Mouse (Mus musculus): ENCODE results near the gene BC051665.

BC051665 gene

DNA sequence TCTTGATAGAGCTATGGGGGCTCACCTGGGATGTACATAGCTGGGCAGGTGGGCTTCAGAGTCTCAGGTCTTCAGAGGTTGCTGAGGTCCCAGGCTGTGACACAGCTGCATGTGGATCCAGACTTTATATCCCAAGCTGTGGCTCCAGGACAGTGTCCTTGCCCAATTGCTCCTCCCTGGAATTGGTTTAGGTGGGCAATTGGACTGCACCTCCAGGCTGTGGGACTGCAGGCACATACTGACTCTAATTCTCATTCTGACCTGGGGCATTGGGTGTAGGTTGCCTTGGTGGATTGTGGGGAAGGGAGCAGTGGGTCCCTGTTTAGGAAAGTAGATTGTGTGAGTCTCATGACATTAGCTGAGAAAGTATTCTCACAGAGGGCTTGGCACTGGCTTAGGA lies at the start of gene BC051665:
BC051665 (minus strand) TSS at position 101 of the 400 bp plus-strand sequence.
- DNase-seq (ENCODE audit: low spot score), result no peak

DNA sequence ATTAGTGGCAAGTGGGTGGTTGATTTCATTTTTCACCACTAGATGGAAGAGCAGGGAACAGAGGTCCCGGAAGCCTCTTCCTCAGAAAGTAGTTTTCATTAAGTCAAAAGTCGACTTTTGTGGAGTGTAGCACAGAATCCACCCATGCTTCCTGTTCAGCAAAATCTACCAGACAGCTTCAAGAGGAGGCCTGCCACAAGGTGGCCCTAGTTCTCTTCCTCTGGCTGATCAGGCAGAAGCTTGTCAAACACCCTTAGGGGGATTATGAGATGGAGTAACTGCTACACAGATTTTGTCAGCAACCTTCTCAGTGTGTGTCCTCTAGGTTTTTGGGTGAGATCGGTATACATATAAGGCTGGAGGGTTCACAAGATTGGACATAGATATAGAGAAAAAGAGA lies 39.9 kb upstream of the BC051665 start:
- no peak for DNase-seq (ENCODE audit: low spot score)

- no peak for DNase-seq (ENCODE audit: low spot score)
These were observed 34.5 kb upstream of the BC051665 start for GRCm38 (mm10) chr13:60820486-60821175.

- peak; percentile 78 for DNase-seq (ENCODE audit: low spot score)
These were observed 33.3 kb upstream of the BC051665 start for GRCm38 (mm10) chr13:60819469-60819868.

- no peak for DNase-seq (ENCODE audit: low spot score)
These were observed 27.6 kb upstream of the BC051665 start for GRCm38 (mm10) chr13:60813722-60814121.

- DNase-seq (ENCODE audit: low spot score), result no peak
These were observed 26.6 kb upstream of the BC051665 start for GRCm38 (mm10) chr13:60812768-60813167.

- DNase-seq (ENCODE audit: low spot score), result no peak
These were observed 23.5 kb upstream of the BC051665 start for GRCm38 (mm10) chr13:60809690-60810089.

GRCm38 (mm10) chr13:60802749-60803148 lies 16.6 kb upstream of the BC051665 start, which contains the start of gene Ctsll3:
TSS of gene Ctsll3 (minus strand) at chr13:60802849.
- no peak for DNase-seq (ENCODE audit: low spot score)

- no peak for DNase-seq (ENCODE audit: low spot score)
These were observed 3.3 kb upstream of the BC051665 start for GRCm38 (mm10) chr13:60789466-60789865.

DNA sequence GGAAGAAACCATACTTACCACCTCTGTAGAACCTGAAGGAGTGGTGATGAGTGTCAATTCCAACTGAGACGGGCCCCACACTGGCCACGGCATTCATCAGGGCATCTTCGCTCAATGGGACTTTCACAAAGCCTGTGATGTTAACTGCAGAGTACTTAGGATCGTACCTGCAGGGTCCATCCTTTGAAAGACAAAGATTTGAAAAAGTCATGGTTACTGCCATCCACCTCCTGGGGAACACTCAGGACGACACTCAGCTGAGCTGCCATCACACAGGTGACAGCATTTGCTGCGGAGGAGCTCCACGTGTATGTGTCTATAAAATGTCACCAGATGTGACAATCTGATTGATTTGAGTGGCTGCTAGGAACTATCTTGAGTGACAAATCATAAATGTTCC lies 2.9 kb downstream of the BC051665 start:
- DNase-seq (ENCODE audit: low spot score), result no peak

DNA sequence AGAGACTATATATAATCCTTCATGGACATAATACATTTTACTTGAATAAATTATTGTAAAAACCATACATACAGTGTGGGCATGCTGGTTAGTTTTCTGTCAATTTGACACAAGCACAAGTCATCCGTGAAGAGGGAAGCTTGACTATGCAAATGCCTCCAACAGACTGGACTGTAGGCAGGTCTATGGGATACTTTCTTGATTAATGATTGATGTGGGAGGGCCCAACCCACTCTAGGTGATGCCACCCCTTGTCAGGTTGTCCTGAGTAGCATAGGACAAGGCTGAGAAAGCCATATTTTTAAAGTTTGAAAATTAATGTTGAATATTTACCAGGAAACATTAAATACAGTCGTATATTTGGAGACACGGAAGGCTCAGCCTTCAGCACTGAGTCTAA lies 5.6 kb downstream of the BC051665 start:
- no peak for DNase-seq (ENCODE audit: low spot score)

DNA sequence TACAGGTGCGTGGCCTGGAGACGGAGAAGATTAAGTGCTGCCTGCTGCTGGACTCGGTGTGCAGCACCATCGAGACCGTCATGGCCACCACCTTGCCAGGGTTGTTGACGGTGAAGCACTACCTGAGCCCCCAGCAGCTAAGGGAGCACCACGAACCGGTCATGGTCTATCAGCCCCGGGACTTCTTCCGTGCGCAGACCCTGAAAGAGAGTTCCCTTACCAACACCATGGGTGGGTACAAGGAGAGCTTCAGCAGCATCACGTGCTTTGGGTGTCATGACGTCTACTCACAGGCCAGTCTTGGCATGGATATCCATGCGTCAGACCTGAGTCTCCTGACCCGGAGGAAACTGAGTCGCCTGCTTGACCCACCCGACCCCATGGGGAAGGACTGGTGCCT lies 25.0 kb downstream of the BC051665 start:
- no peak for DNase-seq (ENCODE audit: low spot score)

GRCm38 (mm10) chr13:60760392-60760791 lies 25.8 kb downstream of the BC051665 start:
- DNase-seq (ENCODE audit: low spot score), result no peak

- peak; percentile 73 for DNase-seq (ENCODE audit: low spot score)
These were observed 27.0 kb downstream of the BC051665 start for GRCm38 (mm10) chr13:60759136-60759535.

DNA sequence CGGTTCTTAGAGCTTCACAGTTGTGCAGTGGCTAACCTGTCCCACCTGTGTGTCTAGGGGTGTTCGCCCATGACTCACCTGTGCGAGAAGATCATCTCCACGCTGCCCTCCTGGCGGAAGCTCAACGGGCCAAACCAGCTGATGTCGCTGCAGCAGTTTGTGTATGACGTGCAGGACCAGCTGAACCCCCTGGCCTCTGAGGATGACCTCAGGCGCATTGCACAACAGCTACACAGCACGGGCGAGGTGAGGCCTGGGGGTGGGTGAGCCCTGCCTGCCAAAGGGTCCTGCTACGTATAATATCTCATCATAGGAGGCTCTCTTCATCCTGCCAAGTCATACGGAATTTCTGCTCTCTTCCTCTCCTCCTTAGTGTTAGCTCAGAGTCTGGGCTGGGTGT lies 28.9 kb downstream of the BC051665 start:
- DNase-seq (ENCODE audit: low spot score), result no peak

DNA sequence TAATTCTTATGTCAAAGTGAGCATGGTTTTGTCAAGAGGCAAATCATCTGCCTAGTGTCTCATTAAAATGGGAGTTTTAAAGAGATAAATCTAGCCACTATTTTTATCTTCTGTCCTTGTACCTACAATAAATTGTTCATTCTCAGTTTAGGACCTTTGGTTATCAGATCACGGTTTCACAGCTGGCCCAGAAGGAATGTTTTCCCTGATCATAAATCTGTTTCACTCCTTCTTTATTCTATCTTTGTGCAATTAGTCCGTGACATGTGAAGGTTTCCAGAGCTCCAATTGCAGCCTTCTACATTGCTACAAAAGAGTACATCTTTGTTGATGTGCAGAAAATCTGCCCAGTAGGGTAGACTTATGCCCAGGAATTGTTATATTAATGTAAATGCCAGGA lies 30.9 kb downstream of the BC051665 start:
- no peak for DNase-seq (ENCODE audit: low spot score)

DNA sequence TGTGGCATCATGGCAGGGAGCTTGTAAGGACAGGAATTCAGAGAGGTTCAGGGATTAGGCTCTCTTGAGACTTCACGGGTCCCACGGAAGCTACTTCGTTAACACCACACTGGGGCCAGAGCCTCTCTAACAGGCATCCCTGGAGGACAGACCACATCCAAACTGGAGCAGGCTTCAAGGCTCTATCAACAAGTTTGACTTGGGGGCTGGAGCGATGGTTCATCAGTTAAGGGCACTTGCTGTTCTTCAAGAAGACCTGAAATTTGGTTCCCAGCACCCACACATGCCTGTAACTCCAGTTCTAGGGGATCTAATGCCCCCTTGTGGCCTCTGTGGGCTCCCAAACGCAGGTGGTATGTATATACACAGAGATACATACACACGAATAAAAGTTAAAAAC lies 32.9 kb downstream of the BC051665 start:
- no peak for DNase-seq (ENCODE audit: low spot score)

- DNase-seq (ENCODE audit: low spot score), result no peak
These were observed 35.2 kb downstream of the BC051665 start for GRCm38 (mm10) chr13:60750930-60751329.

DNA sequence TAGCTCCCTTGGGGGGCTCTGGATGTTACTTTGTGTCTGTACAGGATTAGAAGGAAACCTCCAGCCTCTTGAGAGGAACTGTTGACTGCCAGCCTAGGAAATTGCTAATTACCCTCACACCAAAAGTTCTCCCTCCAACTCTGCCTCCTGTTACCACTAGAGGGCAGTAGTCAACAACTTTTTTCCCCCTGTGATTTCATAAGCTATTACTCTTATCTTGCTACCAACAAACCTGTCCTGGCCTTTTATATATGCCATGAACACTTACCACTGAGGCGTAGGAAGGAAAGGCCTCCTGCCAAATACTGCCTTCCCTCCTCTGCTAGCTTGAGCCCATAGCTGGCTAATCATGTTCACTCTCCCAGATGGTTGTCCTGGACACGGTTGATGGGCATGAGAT lies 37.6 kb downstream of the BC051665 start:
- peak; percentile 66 for DNase-seq (ENCODE audit: low spot score)

DNA sequence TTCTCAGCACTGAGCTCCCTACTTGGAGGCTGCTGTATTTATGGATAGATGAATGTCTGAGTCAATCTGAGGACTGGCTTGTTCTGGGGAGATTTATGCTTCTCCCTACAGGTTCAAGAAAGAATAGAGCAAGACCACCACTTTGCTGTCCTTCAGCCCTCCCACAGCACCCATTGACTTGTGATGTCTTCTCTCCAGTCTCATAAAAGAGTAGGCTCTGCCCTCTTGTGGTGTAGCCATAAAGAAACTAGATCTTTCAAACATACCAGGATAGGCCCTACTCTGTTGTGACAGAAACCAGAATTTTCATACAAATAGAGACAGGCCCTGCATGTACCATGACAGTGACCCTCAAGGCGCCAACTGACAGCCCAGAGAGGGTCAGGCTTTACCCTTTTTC lies 39.0 kb downstream of the BC051665 start:
- DNase-seq (ENCODE audit: low spot score), result no peak

DNA sequence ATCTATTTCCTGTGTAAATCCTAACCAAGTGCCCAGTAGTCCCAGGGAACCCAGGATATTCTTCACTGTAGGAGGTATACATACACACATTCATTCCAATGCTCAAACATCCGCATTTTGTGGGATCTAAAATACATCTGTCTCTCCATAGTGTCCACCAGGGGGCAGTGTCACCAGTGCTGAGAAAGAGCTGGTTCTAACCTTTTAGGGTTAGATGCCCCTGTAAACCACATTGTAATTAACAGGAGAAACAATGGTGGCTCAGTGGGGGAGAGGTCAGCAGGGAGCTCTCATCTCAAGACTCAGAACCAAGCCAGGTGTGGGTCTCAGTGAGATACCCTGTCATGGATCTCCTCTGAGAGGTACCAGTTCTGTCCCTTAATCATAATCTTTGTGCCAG lies 39.9 kb downstream of the BC051665 start:
- peak; percentile 80 for DNase-seq (ENCODE audit: low spot score)

- DNase-seq (ENCODE audit: low spot score), result no peak
These were observed 40.8 kb downstream of the BC051665 start for GRCm38 (mm10) chr13:60745358-60745757.

- no peak for DNase-seq (ENCODE audit: low spot score)
These were observed 41.4 kb downstream of the BC051665 start for GRCm38 (mm10) chr13:60744736-60745135.

- DNase-seq (ENCODE audit: low spot score), result peak; percentile 86
These were observed 42.1 kb downstream of the BC051665 start for GRCm38 (mm10) chr13:60744078-60744460.
